Mouse (Mus musculus): ENCODE data around the gene Sept4.
A peak's percentile ranks its signal among the peaks of the same experiment; 100 is the strongest.

Gene Sept4

DNA sequence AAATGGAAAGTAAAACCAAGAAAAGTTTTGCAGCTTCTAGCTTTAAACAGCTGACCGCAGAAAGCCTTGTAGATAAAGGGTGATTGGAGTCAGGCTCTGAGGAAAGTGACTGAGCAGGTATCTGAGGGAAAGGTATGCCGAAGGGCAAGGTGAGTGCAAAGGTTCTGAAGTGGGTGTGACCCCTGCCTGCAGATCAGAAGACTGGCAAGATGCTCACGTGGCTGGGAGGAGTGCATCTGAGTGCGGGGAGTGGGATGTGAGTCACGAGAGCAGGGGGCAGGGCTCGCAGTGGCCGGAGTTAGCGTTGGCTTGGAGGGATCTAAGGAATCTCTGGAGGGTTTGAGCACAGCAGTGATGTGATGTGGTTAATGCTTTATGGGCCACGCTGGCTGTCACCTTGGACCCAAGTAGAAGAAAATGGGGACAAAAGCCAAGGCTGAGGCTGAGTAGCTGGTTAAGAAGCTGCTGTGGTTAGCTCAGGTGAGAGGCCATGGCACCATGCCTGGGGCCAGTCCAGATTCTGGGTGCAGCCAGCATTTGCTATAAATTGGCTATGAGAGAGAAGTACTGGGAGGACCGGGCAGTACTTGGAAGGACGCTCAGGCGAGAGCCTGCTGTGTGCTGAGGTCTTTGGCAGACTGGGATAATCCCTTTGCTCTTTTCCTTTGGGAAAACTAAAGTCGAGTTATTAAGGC lies 30.8 kb downstream of the Sept4 start:
- no peak for DNase-seq (ENCODE audit: low read depth, low spot score)

- DNase-seq (ENCODE audit: low read depth, low spot score), result no peak
Observed at GRCm38 (mm10) chr11:87600322-87600853, 31.7 kb downstream of the Sept4 start.

- DNase-seq (ENCODE audit: low read depth, low spot score), result no peak
Observed at GRCm38 (mm10) chr11:87602234-87602633, 33.5 kb downstream of the Sept4 start.

DNA sequence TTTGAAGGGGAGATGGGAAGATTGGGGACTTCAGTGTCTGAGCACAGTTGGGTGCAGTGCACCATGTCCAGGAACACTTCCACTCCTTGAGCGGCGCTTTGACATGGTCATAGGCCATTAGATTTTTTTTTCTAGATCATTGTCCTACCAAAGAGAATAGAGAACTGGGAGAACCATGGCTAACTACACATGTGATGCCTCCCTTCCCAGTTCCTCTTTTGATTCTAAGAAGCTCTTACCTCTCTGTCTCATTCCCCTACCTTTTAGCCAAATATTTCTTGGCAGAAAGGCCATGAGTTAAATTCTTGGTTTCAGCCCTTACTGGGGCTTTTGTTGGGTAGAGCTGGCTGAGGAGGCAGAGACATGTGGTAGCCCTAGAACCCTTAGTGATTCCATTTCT lies 34.9 kb downstream of the Sept4 start:
- DNase-seq (ENCODE audit: low read depth, low spot score), result no peak

DNA sequence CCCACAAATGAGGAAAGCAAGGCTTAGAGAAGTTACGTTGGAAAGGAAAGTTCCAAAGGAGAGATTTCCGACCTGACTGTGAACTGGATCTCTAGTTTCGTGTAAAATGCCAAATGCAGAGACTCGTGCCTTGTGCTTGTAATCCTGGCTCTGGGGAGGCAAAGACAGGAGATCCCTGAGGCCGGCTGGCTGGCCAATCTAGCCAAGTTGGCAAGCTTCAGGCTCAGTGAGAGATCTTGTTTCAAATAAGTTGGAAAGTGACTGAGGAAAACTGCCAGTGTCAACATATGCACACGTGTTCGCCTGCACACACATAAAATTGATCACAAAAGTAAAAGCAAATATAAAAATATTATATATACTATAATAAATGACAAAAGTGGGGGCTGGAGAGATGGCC lies 40.6 kb downstream of the Sept4 start:
- no peak for DNase-seq (ENCODE audit: low read depth, low spot score)

DNA sequence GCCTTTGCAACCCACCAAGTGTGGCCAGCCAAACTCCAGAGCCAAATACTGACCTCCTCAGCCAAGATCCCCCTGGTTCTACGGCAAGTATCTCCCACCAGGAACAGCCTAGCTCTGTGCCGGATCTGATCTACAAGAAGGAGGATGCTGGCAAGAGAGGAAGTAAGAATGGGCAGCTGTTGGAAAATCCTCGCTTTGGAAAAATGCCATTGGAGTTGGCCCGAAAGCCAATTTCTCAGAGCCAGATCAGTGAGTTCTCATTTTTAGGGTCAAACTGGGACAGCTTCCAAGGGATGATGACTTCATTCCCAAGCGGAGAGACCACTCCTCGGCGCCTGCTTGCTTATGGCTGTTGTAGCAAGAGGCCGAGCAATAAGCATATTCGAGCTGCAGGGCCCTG lies 42.8 kb downstream of the Sept4 start:
- DNase-seq (ENCODE audit: low read depth, low spot score), result no peak

- DNase-seq (ENCODE audit: low read depth, low spot score), result no peak
Observed at GRCm38 (mm10) chr11:87613972-87614371, 45.3 kb downstream of the Sept4 start.

GRCm38 (mm10) chr11:87615551-87615950 lies 46.8 kb downstream of the Sept4 start:
- DNase-seq (ENCODE audit: low read depth, low spot score), result no peak

DNA sequence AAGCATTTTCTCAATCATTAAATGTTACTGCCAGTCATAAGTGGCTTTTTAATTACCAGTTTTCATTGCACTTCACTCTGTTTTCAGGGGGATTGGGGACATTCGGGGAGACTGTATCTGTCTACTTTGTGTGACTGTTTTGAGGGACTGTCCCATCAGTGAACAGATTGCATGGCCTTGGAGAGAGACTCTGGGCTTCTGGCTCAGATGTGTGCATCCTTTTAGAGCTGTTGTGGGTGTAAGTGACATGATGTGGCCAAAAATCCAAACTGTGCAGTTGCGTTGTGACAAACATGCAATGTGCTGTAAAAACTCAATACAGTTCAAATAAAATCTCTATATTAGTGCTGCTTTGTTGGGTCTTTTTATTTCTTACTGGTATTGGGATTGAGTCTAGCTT lies 47.2 kb downstream of the Sept4 start:
- DNase-seq (ENCODE audit: low read depth, low spot score), result no peak

DNA sequence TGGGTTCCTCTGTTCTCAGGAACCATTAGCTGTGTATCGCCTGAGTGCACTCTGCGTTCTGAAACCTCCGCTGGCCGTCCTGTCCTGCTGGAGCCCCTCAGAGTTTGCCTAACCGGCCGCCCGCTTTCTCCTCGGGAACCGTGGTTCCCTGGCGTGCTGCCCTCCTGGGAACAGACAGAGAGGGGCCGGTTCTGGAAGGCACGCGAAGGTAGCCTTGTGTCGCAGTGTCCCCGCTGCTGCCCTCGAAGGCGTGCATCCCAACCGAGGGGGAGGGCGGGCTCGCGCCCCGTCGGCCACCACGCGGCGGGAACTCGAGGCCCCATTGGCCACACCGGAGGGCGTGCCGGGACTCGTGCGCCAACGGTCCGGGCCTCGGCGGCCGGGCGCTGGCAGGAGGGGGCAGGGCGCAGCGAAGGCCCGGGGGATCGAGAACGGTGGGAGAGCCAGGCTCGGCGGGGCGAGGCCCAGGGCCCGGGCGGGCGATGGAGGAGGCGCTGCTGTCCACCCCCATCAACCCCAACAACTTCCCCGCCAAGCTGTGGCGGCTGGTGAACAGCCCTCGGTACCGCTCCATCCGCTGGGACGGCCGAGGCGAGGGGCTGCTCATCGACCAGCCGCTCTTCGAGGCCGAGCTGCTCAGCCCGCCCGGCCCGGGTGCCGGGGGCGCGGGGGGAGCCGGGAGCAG lies 48.2 kb downstream of the Sept4 start, which contains the start of gene Hsf5:
Hsf5 (plus strand) TSS at position 375 of the 685 bp plus-strand sequence.
- DNase-seq (ENCODE audit: low read depth, low spot score), result no peak

GRCm38 (mm10) chr11:87617606-87618005 lies 48.9 kb downstream of the Sept4 start:
- DNase-seq (ENCODE audit: low read depth, low spot score), result no peak

GRCm38 (mm10) chr11:87623160-87623559 lies 54.5 kb downstream of the Sept4 start:
- no peak for DNase-seq (ENCODE audit: low read depth, low spot score)

DNA sequence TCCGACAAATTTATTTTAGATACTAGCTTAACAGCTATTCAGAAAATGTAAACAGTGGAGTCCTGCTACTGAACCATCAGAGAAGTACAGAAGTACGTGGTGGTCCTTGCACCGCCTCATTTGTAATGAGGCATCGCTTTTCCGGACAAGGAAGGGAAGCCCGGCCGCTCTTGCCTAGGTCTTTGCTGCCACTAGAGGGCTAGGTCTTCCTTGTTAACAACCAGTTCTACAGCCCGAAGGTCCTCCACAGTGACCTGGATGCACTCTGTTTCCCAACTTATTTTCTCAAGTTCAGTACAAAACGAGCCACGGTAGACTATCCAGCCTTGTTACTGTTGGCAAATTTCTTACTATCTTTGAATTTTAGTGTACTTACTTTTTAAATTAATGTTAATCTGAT lies 61.2 kb downstream of the Sept4 start:
- peak; percentile 22 for DNase-seq (ENCODE audit: low read depth, low spot score)

- no peak for DNase-seq (ENCODE audit: low read depth, low spot score)
Observed at GRCm38 (mm10) chr11:87638793-87639192, 70.1 kb downstream of the Sept4 start.

DNA sequence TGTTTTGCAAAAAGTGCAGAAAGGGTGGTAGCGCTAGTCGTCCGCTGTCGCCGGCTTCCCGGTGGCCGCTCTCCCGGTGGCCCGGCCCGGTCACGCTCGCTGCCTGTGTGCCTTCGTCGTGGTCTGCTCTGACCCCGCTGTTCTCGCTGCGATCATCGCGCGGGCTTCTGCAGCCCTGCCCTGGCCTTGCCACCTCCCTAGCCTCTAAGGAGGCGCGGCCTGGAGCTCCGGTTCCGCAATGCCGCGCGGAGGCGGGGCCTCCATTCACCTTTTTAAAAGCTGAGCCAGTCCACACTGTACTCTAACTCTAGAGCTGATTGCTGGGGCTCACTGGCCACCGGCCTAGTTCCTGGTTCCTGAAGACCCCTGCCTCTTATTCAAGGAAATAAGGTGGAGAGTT lies 70.5 kb downstream of the Sept4 start:
- peak; percentile 29 for DNase-seq (ENCODE audit: low read depth, low spot score)
